Mouse (Mus musculus) erythroblast, embryonic 14.5 days (primary cell): ENCODE results near the gene Pde4d. TPM values are rescaled to one million over a fixed set of nuclear protein-coding genes. Genes with fewer than 3 reads are reported as not detected.

Experiments
- H3K27me3 ChIP-seq: 2 replicates; pipeline ENCODE4 v1.6.1; 2012; ENCODE audit warnings: inconsistent platforms; ENCODE audit not compliant: control insufficient read depth
- H3K36me3 ChIP-seq: 2 replicates; pipeline ENCODE4 v1.6.1; 2012; ENCODE audit warnings: mild to moderate bottlenecking, inconsistent platforms; ENCODE audit not compliant: control insufficient read depth
- H3K4me1 ChIP-seq: 2 replicates; pipeline ENCODE4 v1.6.1; 2012; ENCODE audit warnings: inconsistent platforms; ENCODE audit not compliant: control insufficient read depth
- H3K4me3 ChIP-seq: replicated peaks from 2 replicates; pipeline ENCODE3; 2012; ENCODE audit warnings: moderate library complexity, mild to moderate bottlenecking, inconsistent platforms
- H3K9me3 ChIP-seq: 2 replicates; pipeline ENCODE4 v1.6.1; 2012; ENCODE audit warnings: low read length, inconsistent platforms, mixed read lengths; ENCODE audit not compliant: control insufficient read depth
- GATA1 ChIP-seq: IDR thresholded peaks from 2 replicates; pipeline ENCODE4 v1.6.1; 2012; ENCODE audit warnings: low read length, inconsistent platforms, mixed read lengths
- TAL1 ChIP-seq: IDR thresholded peaks from 3 replicates; pipeline ENCODE4 v1.6.1; 2012; ENCODE audit warnings: low read length, inconsistent platforms, mixed read lengths
- polyA plus RNA-seq: library from polyadenylated mRNA; stranded (reverse); fragments of >175 nt; gene quantifications from 2 replicates; pipeline ENCODE4 v1.2.3, GENCODE M21; 2012

Pde4d gene
- polyA plus RNA-seq, 1 experiment: 0.23 TPM

DNA sequence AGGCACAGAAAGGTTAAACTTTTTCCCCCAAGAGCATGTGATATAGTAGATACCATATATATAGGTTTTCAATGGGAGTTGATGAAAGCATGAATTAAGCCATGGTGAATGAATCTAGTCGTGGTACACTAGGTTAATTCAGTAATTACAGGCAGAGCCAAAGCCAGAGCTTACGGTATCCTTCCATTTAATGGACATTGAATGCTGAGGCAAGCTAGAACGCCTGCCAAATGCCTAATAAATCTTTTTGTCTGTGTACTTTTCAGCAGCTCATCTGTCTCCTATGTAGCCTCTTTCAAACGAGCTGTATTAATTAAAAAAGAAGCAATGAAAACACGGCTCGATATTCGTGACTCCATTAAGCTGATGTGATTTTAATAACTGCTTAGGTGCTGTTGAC is 862.8 kb downstream of the Pde4d start:
- no peaks in the 10 kb centered on the region for H3K9me3 ChIP-seq
- H3K36me3 ChIP-seq: no peaks in the 10 kb centered on the region
- no peaks in the 10 kb centered on the region for H3K4me1 ChIP-seq
- no peak for TF ChIP-seq TAL1
- TF ChIP-seq GATA1: no peak
- no peaks in the 10 kb centered on the region for H3K27me3 ChIP-seq
- no peak overlapping the region for H3K4me3 ChIP-seq

- Histone ChIP-seq H3K4me1 (no peaks in the 10 kb centered on the region), H3K27me3 (no peaks in the 10 kb centered on the region), H3K9me3 (no peaks in the 10 kb centered on the region), H3K4me3 (no peak overlapping the region), H3K36me3 (no peaks in the 10 kb centered on the region)
- no peak for TF ChIP-seq TAL1
- TF ChIP-seq GATA1: no peak
Measured at GRCm38 (mm10) chr13:109315608-109316007, 865.9 kb downstream of the Pde4d start.

GRCm38 (mm10) chr13:109317644-109318043 is 867.9 kb downstream of the Pde4d start:
- Histone ChIP-seq H3K9me3 (no peaks in the 10 kb centered on the region), H3K36me3 (no peaks in the 10 kb centered on the region), H3K27me3 (no peaks in the 10 kb centered on the region), H3K4me3 (no peak overlapping the region), H3K4me1 (no peaks in the 10 kb centered on the region)
- no peak for TF ChIP-seq TAL1
- no peak for TF ChIP-seq GATA1

GRCm38 (mm10) chr13:109318434-109318998 is 868.8 kb downstream of the Pde4d start:
- H3K4me1 ChIP-seq: no peaks in the 10 kb centered on the region
- no peaks in the 10 kb centered on the region for H3K36me3 ChIP-seq
- H3K4me3 ChIP-seq: no peak overlapping the region
- H3K27me3 ChIP-seq: no peaks in the 10 kb centered on the region
- no peaks in the 10 kb centered on the region for H3K9me3 ChIP-seq
- TF ChIP-seq TAL1 (no peak), GATA1 (no peak)

GRCm38 (mm10) chr13:109326061-109326460 is 876.3 kb downstream of the Pde4d start:
- Histone ChIP-seq H3K4me1 (no peaks in the 10 kb centered on the region), H3K36me3 (no peaks in the 10 kb centered on the region), H3K4me3 (no peak overlapping the region), H3K9me3 (no peaks in the 10 kb centered on the region), H3K27me3 (no peaks in the 10 kb centered on the region)
- TF ChIP-seq GATA1 (no peak), TAL1 (no peak)

DNA sequence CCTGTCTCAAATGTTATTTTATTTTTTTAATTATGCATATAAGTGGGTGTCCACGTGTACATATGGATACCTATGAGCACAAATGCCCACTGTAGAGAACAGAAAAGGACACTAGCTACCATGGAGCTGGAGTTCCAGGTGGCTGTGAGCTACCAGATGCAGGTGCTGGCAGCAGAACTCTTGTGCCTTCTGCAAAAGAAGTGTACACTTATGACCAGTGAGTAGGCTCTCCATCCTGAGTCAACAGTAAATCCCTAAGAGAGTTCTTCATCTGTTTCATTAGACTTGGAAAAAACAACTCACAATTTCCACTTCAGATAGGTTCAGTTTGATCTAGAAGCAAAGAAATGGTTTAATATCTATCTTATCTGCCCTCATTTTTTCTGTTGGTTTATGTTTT is 881.8 kb downstream of the Pde4d start:
- Histone ChIP-seq H3K27me3 (no peaks in the 10 kb centered on the region), H3K9me3 (no peaks in the 10 kb centered on the region), H3K36me3 (no peaks in the 10 kb centered on the region), H3K4me3 (no peak overlapping the region), H3K4me1 (no peaks in the 10 kb centered on the region)
- TF ChIP-seq TAL1 (no peak), GATA1 (no peak)

DNA sequence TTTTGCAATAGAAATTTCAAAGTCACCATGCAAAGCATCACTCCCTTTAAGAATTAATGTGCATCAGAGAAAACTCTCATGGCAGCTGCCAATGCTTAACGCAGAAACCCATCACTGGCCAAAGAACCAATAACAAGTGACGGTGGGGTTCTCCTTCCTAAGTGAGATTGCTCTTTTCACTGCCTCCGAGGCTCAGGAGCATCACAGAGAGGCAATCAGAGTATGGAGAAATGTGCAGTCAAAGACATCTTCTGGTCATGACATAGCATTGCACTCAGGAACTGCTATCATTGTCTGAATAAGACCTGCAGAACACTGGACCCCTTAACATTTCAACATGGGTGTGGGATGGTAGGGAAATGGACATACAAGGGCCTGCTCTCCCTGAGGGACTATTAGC is 892.2 kb downstream of the Pde4d start:
- Histone ChIP-seq H3K4me1 (no peaks in the 10 kb centered on the region), H3K27me3 (no peaks in the 10 kb centered on the region), H3K4me3 (no peak overlapping the region), H3K36me3 (no peaks in the 10 kb centered on the region), H3K9me3 (no peaks in the 10 kb centered on the region)
- TF ChIP-seq GATA1 (no peak), TAL1 (no peak)

- Histone ChIP-seq H3K4me3 (no peak overlapping the region), H3K9me3 (no peaks in the 10 kb centered on the region), H3K36me3 (no peaks in the 10 kb centered on the region), H3K4me1 (no peaks in the 10 kb centered on the region), H3K27me3 (no peaks in the 10 kb centered on the region)
- no peak for TF ChIP-seq GATA1
- no peak for TF ChIP-seq TAL1
Measured at GRCm38 (mm10) chr13:109342469-109342868, 892.7 kb downstream of the Pde4d start.

DNA sequence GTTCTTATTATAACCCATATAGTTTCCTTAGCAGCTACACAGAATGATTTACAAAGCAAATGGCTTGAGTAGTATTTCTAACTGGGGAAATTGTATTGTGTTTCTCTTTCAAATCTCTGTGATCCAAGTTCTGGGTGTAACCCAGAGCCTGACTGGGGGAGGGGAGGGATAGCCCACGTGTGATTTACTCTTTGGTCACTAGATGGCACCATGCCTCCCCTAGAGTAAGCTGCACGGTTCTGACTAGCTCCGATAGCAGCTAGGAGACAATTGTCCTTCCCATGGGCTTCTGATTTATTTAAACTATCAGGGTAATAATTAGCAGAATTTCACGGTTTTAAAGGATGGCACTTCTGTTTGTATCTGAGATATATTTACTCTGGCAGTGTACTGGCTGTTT is 893.8 kb downstream of the Pde4d start:
- no peak overlapping the region for H3K4me3 ChIP-seq
- H3K4me1 ChIP-seq: no peaks in the 10 kb centered on the region
- H3K9me3 ChIP-seq: no peaks in the 10 kb centered on the region
- no peaks in the 10 kb centered on the region for H3K27me3 ChIP-seq
- TF ChIP-seq GATA1 (no peak), TAL1 (no peak)
- H3K36me3 ChIP-seq: no peaks in the 10 kb centered on the region

DNA sequence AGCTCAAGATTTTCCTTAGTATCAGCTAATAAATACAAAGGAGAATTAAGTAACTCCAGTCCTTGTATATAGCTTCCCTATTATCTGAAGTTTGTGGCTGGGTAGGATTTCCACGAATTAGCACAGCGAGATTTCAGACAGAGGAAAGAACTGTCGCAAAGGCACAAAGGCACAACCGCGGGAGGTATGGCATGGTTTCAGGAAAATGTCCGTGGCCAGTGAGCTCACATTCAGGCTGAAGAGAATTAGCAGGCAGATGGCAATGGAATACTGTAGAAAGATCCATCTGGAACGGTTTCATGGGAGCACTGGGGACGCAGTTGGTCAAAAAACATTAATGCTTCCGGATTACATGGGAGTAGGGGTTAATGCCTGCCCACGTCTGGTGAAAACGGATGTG is 898.0 kb downstream of the Pde4d start:
- no peaks in the 10 kb centered on the region for H3K36me3 ChIP-seq
- TF ChIP-seq TAL1 (no peak), GATA1 (no peak)
- no peak overlapping the region for H3K4me3 ChIP-seq
- no peaks in the 10 kb centered on the region for H3K9me3 ChIP-seq
- no peaks in the 10 kb centered on the region for H3K27me3 ChIP-seq
- no peaks in the 10 kb centered on the region for H3K4me1 ChIP-seq
